In the genomic region with DNA sequence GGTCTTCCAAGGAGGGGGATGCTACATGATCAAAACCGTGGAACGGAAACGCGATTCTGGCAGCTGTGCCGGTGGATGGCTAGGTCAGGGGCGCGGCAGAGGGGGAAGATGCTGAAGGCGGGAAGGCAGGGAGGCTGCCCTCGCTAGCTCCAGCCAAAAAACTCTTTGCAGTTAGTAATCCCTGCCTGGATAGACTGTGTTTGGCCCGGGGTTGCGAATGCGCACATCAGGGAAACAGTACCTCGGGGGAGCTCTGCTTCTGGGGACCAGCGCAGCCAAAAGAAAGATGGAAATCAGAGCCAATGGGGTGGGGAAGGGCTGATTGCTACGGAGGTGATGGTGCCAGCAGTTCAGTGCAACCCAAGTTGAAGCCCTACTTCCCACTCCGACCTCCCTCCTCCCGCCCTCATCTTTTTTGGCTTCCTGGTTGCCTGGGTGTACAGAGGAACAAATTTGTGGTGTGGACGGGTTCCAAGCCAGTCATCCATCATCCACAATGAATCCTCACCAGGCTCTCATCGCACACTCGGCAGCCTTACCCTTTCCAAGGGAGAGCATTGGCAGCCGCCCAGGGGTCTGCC, we compare ENCODE assay signal across 9 mouse cellular contexts. TPM values are rescaled to one million over a fixed set of nuclear protein-coding genes. Genes with fewer than 3 reads are reported as not detected.
A peak's percentile ranks its signal among the peaks of the same experiment; 100 is the strongest.
DNase-seq lines count a peak whose midpoint lies in the region; ATAC-seq and TF ChIP-seq lines count a peak whose summit lies in the region.
"Had no signal": no experiment of that assay in that cellular context is flagged by ENCODE, and none has a peak within 500 bp of the region (broad histone marks: within the 10 kb centered on the region; RNA-seq: fewer than 3 reads in every experiment).

No protein-coding gene starts in this region.

- no peak for TF ChIP-seq EP300 in heart, postnatal 0 days (IDR thresholded peaks at IDR 0.05; ENCODE audit: low read depth)

- WGBS in forebrain, embryonic 13.5 days = under 1% methylated on average over 21 of the region's 21 CpGs
- 2% methylated on average over 21 of the region's 21 CpGs for WGBS in heart, postnatal 0 days
- 4% methylated on average over 21 of the region's 21 CpGs for WGBS in thymus, adult 2 months

- no peak for TF ChIP-seq POLR2A in thymus, adult 2 months (IDR thresholded peaks at IDR 0.05; ENCODE audit: control insufficient read depth, extremely low read depth, insufficient read depth, low read length, poor library complexity)

- peak; percentile 84 for ATAC-seq in forebrain, embryonic 13.5 days
- ATAC-seq in heart, postnatal 0 days (ENCODE audit: insufficient read depth, low read depth) = peak; percentile 24; the same call in 1 of the 2 replicates

- 0 out of 2 replicates have a peak overlapping the region, but pooled peaks have one; percentile 30 for H3K9ac ChIP-seq in forebrain, embryonic 13.5 days
- no peak overlapping the region; the same call in 1 of the 2 replicates for H3K9ac ChIP-seq in heart, postnatal 0 days (replicated peaks; ENCODE audit: low read depth, low read length)

- no peaks in the 10 kb centered on the region for H3K9me3 ChIP-seq in forebrain, embryonic 13.5 days (replicated peaks)
- no peaks in the 10 kb centered on the region for H3K9me3 ChIP-seq in heart, postnatal 0 days (replicated peaks; ENCODE audit: control insufficient read depth, low read length)

- H3K4me2 ChIP-seq in forebrain, embryonic 13.5 days = peak overlapping the region; percentile 64
- peak overlapping the region; percentile 58 for H3K4me2 ChIP-seq in heart, postnatal 0 days (ENCODE audit: low read depth, low read length)

- peak; percentile 50 for DNase-seq in urinary bladder, postnatal 14 days (ENCODE audit: low spot score)
- DNase-seq in urinary bladder, adult 2 months (ENCODE audit: low spot score) = no peak
- DNase-seq in heart, postnatal 0 days (ENCODE audit: low spot score) = no peak
- DNase-seq in kidney, postnatal 14 days = peak; percentile 58
- DNase-seq in lung, postnatal 25 days (ENCODE audit: low spot score) = peak; percentile 18
- peak; percentile 24 for DNase-seq in right cerebral cortex, postnatal 25 days
- no peak for DNase-seq in thymus, adult 2 months

- H3K27ac ChIP-seq in forebrain, embryonic 13.5 days = no peak overlapping the region
- no peak overlapping the region for H3K27ac ChIP-seq in heart, postnatal 0 days (ENCODE audit: low read depth)
- no peak overlapping the region for H3K27ac ChIP-seq in thymus, adult 2 months (ENCODE audit: control insufficient read depth, insufficient read depth, low read length)

- peak overlapping the region; percentile 28 for H3K4me3 ChIP-seq in forebrain, embryonic 13.5 days
- peak overlapping the region; percentile 27 for H3K4me3 ChIP-seq in heart, postnatal 0 days (ENCODE audit: low read depth, low read length)
- no peak overlapping the region for H3K4me3 ChIP-seq in thymus, adult 2 months (ENCODE audit: control insufficient read depth, insufficient read depth, low read length)

- H3K27me3 ChIP-seq in forebrain, embryonic 13.5 days = peaks cover 36% of the 10 kb centered on the region
- H3K27me3 ChIP-seq in heart, postnatal 0 days (ENCODE audit: control insufficient read depth, insufficient read depth, low read length) = peaks cover 42% of the 10 kb centered on the region
- peaks cover 3% of the 10 kb centered on the region; the same call in 1 of the 2 replicates for H3K27me3 ChIP-seq in thymus, adult 2 months (ENCODE audit: control insufficient read depth, insufficient read depth, low read length)

- no peak for TF ChIP-seq CTCF in heart, postnatal 0 days (IDR thresholded peaks at IDR 0.05; ENCODE audit: low read depth)
- TF ChIP-seq CTCF in thymus, adult 2 months (IDR thresholded peaks at IDR 0.05; ENCODE audit: borderline replicate concordance, control insufficient read depth, extremely low read depth, insufficient read depth, low read length, poor library complexity) = no peak

- no peaks in the 10 kb centered on the region for H3K36me3 ChIP-seq in forebrain, embryonic 13.5 days (ENCODE audit: poor library complexity, severe bottlenecking)
- no peaks in the 10 kb centered on the region for H3K36me3 ChIP-seq in heart, postnatal 0 days (replicated peaks; ENCODE audit: control insufficient read depth, insufficient read depth, low read length)
- H3K36me3 ChIP-seq in thymus, adult 2 months (ENCODE audit: control insufficient read depth, insufficient read depth, low read length) = no peaks in the 10 kb centered on the region

- H3K4me1 ChIP-seq in forebrain, embryonic 13.5 days = peaks cover 25% of the 10 kb centered on the region
- H3K4me1 ChIP-seq in heart, postnatal 0 days (ENCODE audit: control insufficient read depth, insufficient read depth) = no peaks in the 10 kb centered on the region
- H3K4me1 ChIP-seq in thymus, adult 2 months (replicated peaks; ENCODE audit: control insufficient read depth, insufficient read depth, low read length) = no peaks in the 10 kb centered on the region; the same call in 1 of the 2 replicates

RNA-seq across cellular contexts. Expression of a gene that starts 28.4 kb away (rescaled TPM):
- polyA plus RNA-seq in urinary bladder, adult 2 months (2012; rRNA removed) = 0.03 and 0.06 TPM in 2 replicates
- polyA plus RNA-seq in forebrain, embryonic 13.5 days (2015; fragmentation: Nextera tagmentation; extraction: Ambion mirVana) = 2.5 and 9.2 TPM in 2 replicates
- 0.04 TPM in 1 of 2 replicates, not detected in the other for total RNA-seq in heart, postnatal 0 days (2014; rRNA removed; ENCODE audit: low replicate concordance)
- polyA plus RNA-seq in heart, postnatal 0 days (2015; fragmentation: Nextera tagmentation; extraction: Ambion mirVana) = not detected in 2 replicates
- polyA plus RNA-seq in thymus, adult 2 months (2012; rRNA removed) = 0.13 and 0.18 TPM in 2 replicates
- total RNA-seq: MEL had no signal

Comparison
In these comparisons a context has a peak if more than half of its experiments do, and no peak if none do; other contexts are left out.
1. DNase-seq: peak in urinary bladder, postnatal 14 days (single experiment), kidney, postnatal 14 days (single experiment), lung, postnatal 25 days (single experiment) and right cerebral cortex, postnatal 25 days (single experiment); none in urinary bladder, adult 2 months (single experiment), heart, postnatal 0 days (single experiment) and thymus, adult 2 months (single experiment).